Mouse (Mus musculus) urinary bladder, adult 2 months (tissue): ENCODE measurements around the gene Map10. TPM values are rescaled to one million over a fixed set of nuclear protein-coding genes. Genes with fewer than 3 reads are reported as not detected.

Source experiments
- DNase-seq: peaks from one replicate; pipeline ENCODE4 v3.0.0; 2022; ENCODE audit warnings: low spot score
- polyA plus RNA-seq: library from polyadenylated mRNA; depleted of rRNA; stranded (reverse); fragments of >200 nt; gene quantifications from 2 replicates; pipeline ENCODE4 v1.2.3, GENCODE M21; 2012; rRNA removed

The Map10 gene
- 2.8 and 3.7 TPM in 2 replicates for polyA plus RNA-seq

DNA sequence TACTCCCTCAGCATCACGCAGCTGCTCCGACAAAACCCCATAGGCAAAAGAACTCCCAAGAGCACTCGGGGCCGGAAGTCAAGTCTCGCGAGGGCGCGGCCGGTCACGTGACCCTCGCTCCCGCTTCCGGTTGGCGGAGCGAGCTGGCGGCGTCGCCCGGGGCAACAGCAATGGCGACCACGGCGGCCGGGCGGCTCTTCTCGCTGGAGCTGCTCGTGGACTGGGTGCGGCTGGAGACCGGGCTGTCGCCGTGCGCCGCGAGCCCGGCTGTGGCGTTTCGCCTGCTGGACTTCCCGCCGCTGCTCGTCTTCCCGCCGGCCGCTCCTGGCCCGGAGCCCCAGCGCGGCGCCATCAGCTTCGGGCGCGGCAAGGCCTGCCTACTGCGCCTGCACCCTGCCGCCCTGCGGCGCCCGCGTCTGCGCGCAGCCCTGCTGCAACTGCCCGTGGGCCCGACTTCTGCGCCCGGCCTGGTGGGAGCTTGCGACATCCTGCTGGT, at the start of gene Map10:
TSS of gene Map10 (plus strand) at position 119 of the 496 bp plus-strand sequence.
- DNase-seq, result peak; percentile 86

- DNase-seq, result no peak
Measured at GRCm38 (mm10) chr8:125620301-125620700, 49.3 kb upstream of the Map10 start.

- no peak for DNase-seq
Measured at GRCm38 (mm10) chr8:125624287-125624686, 45.3 kb upstream of the Map10 start.

DNA sequence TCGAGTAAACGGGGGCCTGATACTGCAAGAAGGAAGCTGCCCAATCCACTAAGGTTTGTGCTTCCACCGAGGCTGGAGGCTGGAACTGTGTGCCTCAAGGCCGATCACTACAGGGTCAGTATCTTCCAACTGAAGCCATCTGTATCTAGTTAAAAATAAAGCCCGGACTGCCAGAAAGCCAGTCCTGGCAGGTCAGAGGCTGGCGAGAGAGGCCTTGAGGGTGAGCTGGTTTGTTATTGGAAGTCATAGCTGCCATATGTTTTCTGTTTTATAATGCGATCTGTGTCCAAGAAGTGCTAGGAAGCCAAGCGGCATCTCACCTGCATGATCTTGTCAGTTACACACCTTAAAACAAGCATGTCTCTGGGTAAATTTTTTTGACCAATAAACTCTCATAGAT, 43.2 kb upstream of the Map10 start:
- no peak for DNase-seq

- DNase-seq, result no peak
Measured at GRCm38 (mm10) chr8:125628834-125629233, 40.8 kb upstream of the Map10 start.

GRCm38 (mm10) chr8:125638411-125639058, 31.1 kb upstream of the Map10 start:
- no peak for DNase-seq

- no peak for DNase-seq
Measured at GRCm38 (mm10) chr8:125639631-125640030, 30.0 kb upstream of the Map10 start.

GRCm38 (mm10) chr8:125640766-125641165, 28.9 kb upstream of the Map10 start:
- no peak for DNase-seq

DNA sequence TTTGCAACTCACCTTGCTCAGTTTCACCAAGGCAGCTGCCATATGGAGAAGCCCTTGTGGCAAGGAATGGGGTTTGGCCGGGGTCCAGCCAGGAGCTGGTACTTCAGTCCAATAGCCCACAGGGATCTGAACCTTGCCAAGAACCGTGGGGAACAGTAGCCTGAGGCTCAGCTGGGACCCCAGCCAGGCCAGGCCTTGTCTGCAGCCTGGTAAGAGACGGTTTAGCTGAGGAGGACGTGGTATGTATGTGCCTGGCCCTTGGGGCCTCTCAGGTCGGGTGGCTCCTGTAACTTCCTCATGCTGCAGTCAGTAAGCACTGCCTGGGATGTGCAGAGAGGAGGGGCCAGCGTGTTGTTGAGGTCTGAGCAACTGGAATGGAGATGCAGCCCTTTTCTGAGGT, 27.8 kb upstream of the Map10 start:
- DNase-seq, result no peak

- DNase-seq, result no peak
Measured at GRCm38 (mm10) chr8:125645757-125646478, 23.7 kb upstream of the Map10 start.

- no peak for DNase-seq
Measured at GRCm38 (mm10) chr8:125649447-125649846, 20.2 kb upstream of the Map10 start.

GRCm38 (mm10) chr8:125654821-125655220, 14.8 kb upstream of the Map10 start:
- DNase-seq, result no peak

DNA sequence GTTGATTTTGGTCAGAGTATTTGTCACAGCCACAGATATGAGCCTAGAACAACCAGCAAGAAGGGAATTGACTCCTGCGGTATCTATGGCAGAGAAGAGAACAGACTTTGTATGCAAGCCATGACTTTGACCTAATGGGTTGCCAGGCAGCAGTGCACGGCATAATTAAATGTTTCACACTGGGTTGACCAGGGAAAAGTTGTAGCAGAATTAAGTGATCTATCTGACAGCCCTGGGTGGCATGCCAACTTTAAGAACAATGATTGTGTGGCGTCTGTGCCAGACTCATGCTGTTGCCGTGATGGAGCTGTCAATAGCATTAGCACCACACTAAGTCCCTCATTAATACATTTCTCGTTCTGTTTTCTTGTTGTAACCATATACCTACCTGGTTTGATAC, 11.1 kb upstream of the Map10 start:
- no peak for DNase-seq

GRCm38 (mm10) chr8:125658926-125659325, 10.7 kb upstream of the Map10 start:
- no peak for DNase-seq

GRCm38 (mm10) chr8:125660397-125660796, 9.2 kb upstream of the Map10 start:
- DNase-seq, result no peak

DNA sequence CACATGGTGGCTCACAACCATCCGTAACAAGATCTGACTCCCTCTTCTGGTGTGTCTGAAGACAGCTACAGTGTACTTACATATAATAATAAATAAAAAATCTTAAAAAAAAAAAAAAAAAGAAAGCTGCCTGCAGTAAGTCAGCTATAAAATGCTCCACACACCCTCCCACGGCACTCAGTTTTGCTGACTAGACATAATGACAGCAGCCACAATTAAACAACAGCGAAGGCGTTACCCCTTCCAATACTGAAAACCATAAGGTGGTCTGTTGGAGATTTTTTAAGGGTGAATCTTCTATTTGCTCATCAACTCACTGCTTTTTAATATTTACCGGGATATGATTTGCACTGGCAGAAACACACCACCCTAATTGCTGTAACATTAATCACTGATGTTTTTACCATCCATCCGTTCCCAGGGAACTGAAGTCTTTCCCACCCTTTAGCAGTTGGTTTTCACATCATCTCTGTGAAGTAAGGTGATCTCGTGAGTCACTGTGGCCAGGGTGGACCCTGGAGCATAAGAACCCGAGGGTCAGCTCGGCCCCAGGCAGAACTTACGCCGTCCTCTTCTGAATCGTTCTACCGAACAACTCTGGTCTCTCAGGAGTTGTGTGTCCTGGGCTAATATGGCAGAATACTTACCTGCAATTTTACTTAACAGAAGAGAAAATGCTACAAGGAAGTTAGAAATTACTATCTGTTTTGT, 7.5 kb upstream of the Map10 start:
- DNase-seq, result no peak

- no peak for DNase-seq
Measured at GRCm38 (mm10) chr8:125662669-125663048, 7.0 kb upstream of the Map10 start.

DNA sequence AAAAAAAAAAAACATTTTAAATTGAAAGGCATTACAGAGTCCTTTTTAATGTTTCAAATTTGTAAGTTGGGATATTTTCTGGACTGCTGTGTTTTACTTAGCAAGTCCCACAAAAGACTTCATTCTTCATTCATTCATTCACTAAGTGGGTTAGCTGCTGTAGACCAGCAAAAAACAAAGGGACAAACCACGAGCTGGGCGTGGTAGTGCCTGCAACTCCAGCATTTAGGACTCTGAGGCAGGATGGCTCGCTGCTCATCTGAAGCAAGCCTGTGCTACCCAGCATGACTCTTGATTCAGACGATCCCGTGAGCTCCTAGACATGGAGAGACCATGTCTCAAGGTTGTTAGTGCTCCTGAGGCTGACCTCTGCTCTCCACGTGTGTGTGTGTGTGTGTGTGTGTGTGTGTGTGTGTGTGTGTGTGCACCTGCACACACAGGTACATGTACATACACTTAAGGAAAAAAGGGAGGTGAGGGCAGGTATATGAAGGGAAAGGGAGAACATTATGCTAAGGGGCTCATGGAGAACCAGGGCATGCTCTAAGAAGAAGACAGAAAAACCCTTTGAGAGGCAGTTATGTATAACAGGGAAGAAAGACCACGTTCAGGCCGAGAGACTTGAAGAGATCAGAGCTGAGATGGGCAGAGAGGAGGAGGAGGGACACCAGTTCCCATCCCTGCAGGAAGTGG, 4.3 kb upstream of the Map10 start:
- no peak for DNase-seq

DNA sequence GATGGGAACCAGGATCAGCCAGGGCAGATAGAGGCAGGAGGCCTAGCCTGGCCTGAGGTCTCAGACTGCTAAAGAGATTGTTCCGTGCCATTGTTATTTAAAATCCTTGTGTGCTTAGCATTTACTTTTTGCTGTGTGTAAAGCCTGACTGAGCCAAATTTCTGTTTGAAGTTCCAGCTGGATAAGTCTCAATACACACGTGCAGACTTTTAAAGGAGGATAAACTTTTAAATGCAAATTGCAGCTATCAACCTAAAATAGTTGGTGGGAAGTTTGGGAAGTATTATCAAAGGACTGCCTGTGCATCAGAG, 3.8 kb upstream of the Map10 start:
- DNase-seq, result no peak

DNA sequence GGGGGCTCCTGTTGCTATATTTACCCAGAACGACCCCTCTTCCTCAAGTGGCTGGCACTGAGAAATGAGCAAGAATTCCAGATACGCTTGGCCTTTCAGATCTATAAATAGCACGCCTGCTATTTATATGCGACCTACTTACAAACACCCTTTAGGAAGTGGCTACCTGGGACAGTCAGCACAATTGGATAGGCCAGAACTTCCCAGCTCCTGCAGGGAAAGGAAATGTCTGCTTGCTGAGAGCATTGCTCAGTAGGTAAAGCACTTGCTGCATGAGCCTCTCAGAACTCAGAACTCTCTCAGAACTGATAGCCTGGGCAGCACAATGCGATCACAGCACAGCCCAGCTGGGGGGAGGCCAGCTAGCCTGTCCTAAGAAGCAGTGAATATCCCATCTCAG, 3.4 kb upstream of the Map10 start:
- DNase-seq, result no peak

DNA sequence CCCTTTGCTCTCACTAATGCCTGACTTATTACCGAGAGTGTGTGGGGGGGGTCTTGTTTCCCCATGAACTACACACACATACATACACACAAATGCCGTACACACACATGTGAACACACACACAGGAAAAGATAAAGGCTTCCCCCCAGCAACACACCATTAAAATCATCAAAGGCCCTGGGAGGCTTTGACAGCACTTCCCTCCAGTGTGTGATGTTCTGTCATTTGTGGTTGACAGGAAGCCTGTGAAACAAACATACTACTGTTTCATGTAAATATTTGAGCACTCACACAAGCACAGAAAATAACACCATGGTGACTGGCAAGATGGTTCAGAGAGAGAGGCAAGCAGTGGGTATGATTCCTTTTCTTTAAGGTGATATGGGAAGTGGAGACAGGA, 2.4 kb upstream of the Map10 start:
- no peak for DNase-seq

- no peak for DNase-seq
Measured at GRCm38 (mm10) chr8:125669159-125669699, 389 bp upstream of the Map10 start.
